Comparison of ENCODE assay signal across 8 mouse cellular contexts in the genomic region with DNA sequence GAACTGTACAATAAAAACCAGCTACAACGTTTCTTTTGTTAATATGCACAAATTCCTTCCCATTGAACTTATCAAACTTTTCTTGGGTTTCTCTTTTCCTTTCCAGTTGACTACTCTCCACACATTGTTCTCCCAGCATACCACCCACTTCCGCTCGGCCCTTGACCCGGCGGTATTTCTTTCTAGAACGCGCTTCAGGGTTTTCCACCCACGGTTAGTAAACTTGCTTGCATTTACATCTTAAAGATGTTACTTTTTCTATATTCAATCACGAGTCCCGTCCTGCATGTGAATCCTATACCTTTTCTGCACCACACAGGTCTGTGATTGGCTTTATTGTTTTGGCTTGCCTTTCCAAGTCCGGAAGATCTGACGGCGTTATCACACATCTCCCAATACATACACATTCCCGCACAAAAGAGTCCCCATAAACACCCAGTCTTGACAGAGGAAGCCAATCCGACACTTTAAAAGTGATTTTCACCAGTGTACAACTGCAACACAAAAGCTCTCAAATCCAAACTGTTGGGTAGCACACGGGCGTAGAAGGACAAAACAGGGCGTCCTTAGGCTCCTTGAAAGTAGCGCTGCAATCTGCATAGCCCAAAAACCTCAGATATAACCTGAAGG. TPM values are rescaled to one million over a fixed set of nuclear protein-coding genes. Genes with fewer than 3 reads are reported as not detected.
DNase-seq lines count a peak whose midpoint lies in the region; ATAC-seq and TF ChIP-seq lines count a peak whose summit lies in the region.

No protein-coding gene starts in this region.

- no peaks in the 10 kb centered on the region for H3K9me3 ChIP-seq in intestine, postnatal 0 days (ENCODE audit: control insufficient read depth)
- H3K9me3 ChIP-seq in limb, embryonic 13.5 days = no peaks in the 10 kb centered on the region
- no peaks in the 10 kb centered on the region for H3K9me3 ChIP-seq in midbrain, embryonic 15.5 days

- H3K9ac ChIP-seq in intestine, postnatal 0 days (ENCODE audit: low read depth, low read length) = peak overlapping the region; percentile 90
- H3K9ac ChIP-seq in limb, embryonic 13.5 days = peak overlapping the region; percentile 76
- peak overlapping the region; percentile 56 for H3K9ac ChIP-seq in midbrain, embryonic 15.5 days

- H3K4me1 ChIP-seq in intestine, postnatal 0 days (replicated peaks; ENCODE audit: control insufficient read depth, insufficient read depth, low read length) = no peaks in the 10 kb centered on the region
- peaks cover 19% of the 10 kb centered on the region for H3K4me1 ChIP-seq in limb, embryonic 13.5 days
- H3K4me1 ChIP-seq in midbrain, embryonic 15.5 days = peaks cover 31% of the 10 kb centered on the region

- no peak for TF ChIP-seq CTCF in intestine, postnatal 0 days (IDR thresholded peaks at IDR 0.05; ENCODE audit: low read depth)

- peak; percentile 48 to 57 for DNase-seq in urinary bladder, adult 18-20 months (ENCODE audit: low spot score in 2 of 2)
- no peak for DNase-seq in urinary bladder, postnatal 10 days (ENCODE audit: low spot score)
- peak; percentile 75 for DNase-seq in embryo, embryonic 9.5 days (ENCODE audit: extremely low spot score)
- DNase-seq in spleen, adult 18-20 months = peak; percentile 59 to 67

- peak overlapping the region; percentile 81 for H3K4me2 ChIP-seq in intestine, postnatal 0 days (replicated peaks; ENCODE audit: low read depth)
- H3K4me2 ChIP-seq in limb, embryonic 13.5 days (replicated peaks) = peak overlapping the region; percentile 77
- H3K4me2 ChIP-seq in midbrain, embryonic 15.5 days = peak overlapping the region; percentile 89

- peak; percentile 43 for ATAC-seq in granulocyte monocyte progenitor cell, adult 5-6 weeks (replicated peaks; ENCODE audit: poor library complexity, severe bottlenecking)
- ATAC-seq in intestine, postnatal 0 days = peak; percentile 14
- ATAC-seq in limb, embryonic 13.5 days (ENCODE audit: low FRiP score, low read depth) = peak; percentile 20; the same call in 1 of the 2 replicates
- ATAC-seq in midbrain, embryonic 15.5 days (replicated peaks) = peak; percentile 48

- H3K27ac ChIP-seq in intestine, postnatal 0 days (ENCODE audit: low read depth, low read length) = peak overlapping the region; percentile 92
- H3K27ac ChIP-seq in limb, embryonic 13.5 days = peak overlapping the region; percentile 90
- H3K27ac ChIP-seq in midbrain, embryonic 15.5 days = peak overlapping the region; percentile 97

- no peaks in the 10 kb centered on the region for H3K27me3 ChIP-seq in intestine, postnatal 0 days (replicated peaks; ENCODE audit: control insufficient read depth, insufficient read depth, low read length)
- no peaks in the 10 kb centered on the region for H3K27me3 ChIP-seq in limb, embryonic 13.5 days
- no peaks in the 10 kb centered on the region for H3K27me3 ChIP-seq in midbrain, embryonic 15.5 days (replicated peaks)

- peak overlapping the region; percentile 95 for H3K4me3 ChIP-seq in intestine, postnatal 0 days (ENCODE audit: low read depth, low read length)
- H3K4me3 ChIP-seq in limb, embryonic 13.5 days = peak overlapping the region; percentile 95
- peak overlapping the region; percentile 97 for H3K4me3 ChIP-seq in midbrain, embryonic 15.5 days

- under 1% methylated on average over 19 of the region's 19 CpGs for WGBS in intestine, postnatal 0 days
- under 1% methylated on average over 19 of the region's 19 CpGs for WGBS in limb, embryonic 13.5 days
- WGBS in midbrain, embryonic 15.5 days = under 1% methylated on average over 19 of the region's 19 CpGs

- no peaks in the 10 kb centered on the region for H3K36me3 ChIP-seq in intestine, postnatal 0 days (ENCODE audit: control insufficient read depth, insufficient read depth)
- H3K36me3 ChIP-seq in limb, embryonic 13.5 days = no peaks in the 10 kb centered on the region
- H3K36me3 ChIP-seq in midbrain, embryonic 15.5 days (replicated peaks) = no peaks in the 10 kb centered on the region

RNA-seq across cellular contexts. Expression of a gene that starts 0.6 kb away (rescaled TPM):
- total RNA-seq in granulocyte monocyte progenitor cell, adult 5-6 weeks (2014; fragmentation: Nextera tagmentation) = 42.8 and 51.1 TPM in 2 replicates
- 40.1 and 51.1 TPM in 2 replicates for total RNA-seq in granulocyte monocyte progenitor cell, adult 5-6 weeks (2017)
- 8.7 and 11.5 TPM in 2 replicates for polyA plus RNA-seq in intestine, postnatal 0 days (2015; fragmentation: Nextera tagmentation; extraction: Ambion mirVana)
- polyA plus RNA-seq in limb, embryonic 13.5 days (2015; fragmentation: Nextera tagmentation; extraction: Ambion mirVana) = 61.2 and 66.3 TPM in 2 replicates
- 124 and 135 TPM in 2 replicates for polyA plus RNA-seq in midbrain, embryonic 15.5 days (2015; fragmentation: Nextera tagmentation; extraction: Ambion mirVana)
